Mouse (Mus musculus) lung, adult 2 months (tissue): ENCODE measurements around the gene Rab25.

Source experiments
- CTCF ChIP-seq: fragments of 200-500 bp; IDR thresholded peaks from 2 replicates; pipeline ENCODE4 v1.5.1; 2011; ENCODE audit warnings: mild to moderate bottlenecking, low read length, control low read depth; ENCODE audit not compliant: insufficient read depth
- POLR2A ChIP-seq: fragments of 200-500 bp; IDR thresholded peaks from 2 replicates; pipeline ENCODE4 v1.6.1; 2011; ENCODE audit warnings: low read depth, mild to moderate bottlenecking, control low read depth, low read length, borderline replicate concordance; ENCODE audit errors: extremely low read depth

DNA sequence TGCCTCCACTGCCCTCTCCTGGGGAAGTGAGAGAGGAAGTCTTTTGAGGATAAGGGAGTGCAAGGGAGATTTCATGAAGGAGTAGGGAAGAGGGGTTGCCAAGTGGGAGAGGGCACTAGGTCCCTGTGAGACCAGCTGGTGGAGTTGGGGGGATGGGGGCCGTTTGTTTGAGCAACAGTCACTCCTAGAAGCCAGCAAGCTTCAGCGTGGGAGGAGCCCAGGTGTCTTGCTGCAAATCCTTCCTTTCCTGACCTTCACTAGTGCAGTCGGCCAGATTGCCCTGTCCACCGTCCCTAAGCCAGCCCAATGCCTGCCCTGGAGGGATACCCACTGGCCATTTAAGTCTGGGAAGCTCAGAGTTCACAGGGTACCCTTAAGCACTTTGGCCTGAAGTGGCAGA is 36.5 kb downstream of the Rab25 start:
- no peak for TF ChIP-seq POLR2A
- TF ChIP-seq CTCF: no peak
